Comparison of ENCODE assay signal across 11 mouse cellular contexts in genomic region chr13:56226175-56226954, GRCm38 (mm10). TPM values are rescaled to one million over a fixed set of nuclear protein-coding genes. Genes with fewer than 3 reads are reported as not detected.
DNase-seq lines count a peak whose midpoint lies in the region; ATAC-seq and TF ChIP-seq lines count a peak whose summit lies in the region.
"Had no signal": no experiment of that assay in that cellular context is flagged by ENCODE, and none has a peak within 500 bp of the region (broad histone marks: within the 10 kb centered on the region; RNA-seq: fewer than 3 reads in every experiment).

No protein-coding gene starts in this region.

- no peak overlapping the region for H3K9ac ChIP-seq in liver, adult 2 months (ENCODE audit: low read depth, low read length)
- no peak overlapping the region for H3K9ac ChIP-seq in liver, embryonic 12.5 days
- H3K9ac ChIP-seq in hindbrain, postnatal 0 days (replicated peaks; ENCODE audit: low read length), result no peak overlapping the region
- no peak overlapping the region for H3K9ac ChIP-seq in midbrain, postnatal 0 days (replicated peaks; ENCODE audit: low read length, poor library complexity, severe bottlenecking)

- no peak for TF ChIP-seq POLR2A in liver, adult 2 months (IDR thresholded peaks at IDR 0.05; ENCODE audit: extremely low read depth, insufficient read depth, low read length)

- peaks cover 11% of the 10 kb centered on the region; the same call in 1 of the 2 replicates for H3K27me3 ChIP-seq in liver, adult 2 months (ENCODE audit: control insufficient read depth, insufficient read depth, low read length)
- peaks cover 93% of the 10 kb centered on the region for H3K27me3 ChIP-seq in liver, embryonic 12.5 days (replicated peaks)
- peaks cover 27% of the 10 kb centered on the region for H3K27me3 ChIP-seq in hindbrain, postnatal 0 days (ENCODE audit: insufficient read depth, low read length)
- H3K27me3 ChIP-seq in midbrain, postnatal 0 days (ENCODE audit: insufficient read depth, low read length), result peaks cover 38% of the 10 kb centered on the region
- H3K27me3 ChIP-seq in limb, embryonic 10.5 days (ENCODE audit: low read depth, poor library complexity, severe bottlenecking), result peaks cover 99% of the 10 kb centered on the region

- TF ChIP-seq CTCF in liver, adult 2 months (IDR thresholded peaks at IDR 0.05; ENCODE audit: low read depth, low read length), result no peak
- TF ChIP-seq CTCF in hindbrain, postnatal 0 days (IDR thresholded peaks at IDR 0.05; ENCODE audit: low read depth), result no peak
- no peak for TF ChIP-seq CTCF in midbrain, postnatal 0 days (IDR thresholded peaks at IDR 0.05)

- H3K79me2 ChIP-seq in liver, adult 2 months (ENCODE audit: control insufficient read depth, insufficient read depth, low read length), result no peaks in the 10 kb centered on the region

- no peaks in the 10 kb centered on the region for H3K9me3 ChIP-seq in liver, embryonic 12.5 days (replicated peaks)
- H3K9me3 ChIP-seq in hindbrain, postnatal 0 days (ENCODE audit: low read length), result no peaks in the 10 kb centered on the region
- no peaks in the 10 kb centered on the region for H3K9me3 ChIP-seq in midbrain, postnatal 0 days (ENCODE audit: low read length)
- H3K9me3 ChIP-seq in limb, embryonic 10.5 days (replicated peaks), result no peaks in the 10 kb centered on the region

- H3K4me3 ChIP-seq in liver, adult 2 months (ENCODE audit: insufficient read depth, low read depth, low read length), result no peak overlapping the region
- H3K4me3 ChIP-seq in liver, embryonic 12.5 days, result no peak overlapping the region
- H3K4me3 ChIP-seq in hindbrain, postnatal 0 days (ENCODE audit: low read length), result no peak overlapping the region
- no peak overlapping the region for H3K4me3 ChIP-seq in midbrain, postnatal 0 days (ENCODE audit: low read depth, low read length)
- H3K4me3 ChIP-seq in limb, embryonic 10.5 days, result no peak overlapping the region

- DNase-seq in liver, adult 2 months (ENCODE audit: extremely low read depth, low read depth, low spot score), result peak; percentile 13
- peak; percentile 41 to 48 for DNase-seq in cerebellum, postnatal 14 days
- DNase-seq in hindbrain, postnatal 0 days (ENCODE audit: low spot score), result peak; percentile 83
- peak; percentile 80 for DNase-seq in midbrain, postnatal 0 days (ENCODE audit: low spot score)
- no peak for DNase-seq in limb, embryonic 10.5 days (ENCODE audit: low spot score)
- DNase-seq in urinary bladder, postnatal 14 days (ENCODE audit: low spot score), result no peak
- DNase-seq in spleen, adult 12 weeks (ENCODE audit: low spot score), result no peak

- WGBS in liver, adult 2 months, result 20% methylated on average over 10 of the region's 10 CpGs
- 27% methylated on average over 10 of the region's 10 CpGs for WGBS in liver, embryonic 12.5 days (ENCODE audit: insufficient replicate concordance)
- WGBS in hindbrain, postnatal 0 days, result 15% methylated on average over 10 of the region's 10 CpGs
- 21% methylated on average over 10 of the region's 10 CpGs for WGBS in midbrain, postnatal 0 days
- 37% methylated on average over 10 of the region's 10 CpGs for WGBS in limb, embryonic 10.5 days

- no peak for ATAC-seq in liver, embryonic 12.5 days
- peak; percentile 73; the same call in 1 of the 2 replicates for ATAC-seq in hindbrain, postnatal 0 days
- ATAC-seq in midbrain, postnatal 0 days (ENCODE audit: low FRiP score), result peak; percentile 62
- ATAC-seq: intestine, embryonic 16.5 days had no signal

- no peak overlapping the region for H3K4me2 ChIP-seq in liver, embryonic 12.5 days
- no peak overlapping the region for H3K4me2 ChIP-seq in hindbrain, postnatal 0 days (ENCODE audit: low read depth, low read length)
- H3K4me2 ChIP-seq in midbrain, postnatal 0 days (ENCODE audit: low read depth, low read length, poor library complexity, severe bottlenecking), result no peak overlapping the region

- no peak overlapping the region for H3K27ac ChIP-seq in liver, adult 2 months (replicated peaks; ENCODE audit: insufficient read depth, low read depth, low read length)
- H3K27ac ChIP-seq in liver, embryonic 12.5 days, result no peak overlapping the region
- H3K27ac ChIP-seq in hindbrain, postnatal 0 days, result peak overlapping the region; percentile 70
- no peak overlapping the region for H3K27ac ChIP-seq in midbrain, postnatal 0 days (ENCODE audit: low read depth, low read length)
- H3K27ac ChIP-seq in limb, embryonic 10.5 days, result no peak overlapping the region

- H3K36me3 ChIP-seq in liver, adult 2 months (ENCODE audit: control insufficient read depth, insufficient read depth, low read length), result no peaks in the 10 kb centered on the region
- no peaks in the 10 kb centered on the region for H3K36me3 ChIP-seq in liver, embryonic 12.5 days
- H3K36me3 ChIP-seq in hindbrain, postnatal 0 days (ENCODE audit: insufficient read depth, low read length), result no peaks in the 10 kb centered on the region
- no peaks in the 10 kb centered on the region for H3K36me3 ChIP-seq in midbrain, postnatal 0 days (ENCODE audit: insufficient read depth, low read length)
- H3K36me3 ChIP-seq in limb, embryonic 10.5 days, result no peaks in the 10 kb centered on the region

- H3K4me1 ChIP-seq in liver, adult 2 months (ENCODE audit: control insufficient read depth, insufficient read depth, low read length), result no peaks in the 10 kb centered on the region
- 0 out of 2 replicates have a peak, but pooled peaks cover 2% of the 10 kb centered on the region for H3K4me1 ChIP-seq in liver, embryonic 12.5 days
- peaks cover 18% of the 10 kb centered on the region; the same call in 1 of the 2 replicates for H3K4me1 ChIP-seq in hindbrain, postnatal 0 days (ENCODE audit: insufficient read depth, low read length)
- peaks cover 6% of the 10 kb centered on the region; the same call in 1 of the 2 replicates for H3K4me1 ChIP-seq in midbrain, postnatal 0 days (ENCODE audit: insufficient read depth, low read length)
- peaks cover 40% of the 10 kb centered on the region for H3K4me1 ChIP-seq in limb, embryonic 10.5 days

RNA-seq across cellular contexts. Expression of gene Neurog1, which starts 25.6 kb away (rescaled TPM):
- total RNA-seq in liver, adult 2 months (2014; rRNA removed), result not detected in 2 replicates
- polyA plus RNA-seq in liver, adult 2 months (2012; rRNA removed), result not detected in 2 replicates
- polyA plus RNA-seq in liver, embryonic 12.5 days (2016; fragmentation: Nextera tagmentation; extraction: Ambion mirVana), result not detected in 2 replicates
- 0.14 and 0.42 TPM in 2 replicates for total RNA-seq in hindbrain, postnatal 0 days (2014; rRNA removed)
- 0.10 and 0.30 TPM in 2 replicates for polyA plus RNA-seq in hindbrain, postnatal 0 days (2015; fragmentation: Nextera tagmentation; extraction: Ambion mirVana)
- total RNA-seq in midbrain, postnatal 0 days (2014; rRNA removed), result not detected in 2 replicates
- not detected in 2 replicates for polyA plus RNA-seq in midbrain, postnatal 0 days (2015; fragmentation: Nextera tagmentation; extraction: Ambion mirVana)
- 0.11 TPM in 1 of 2 replicates, not detected in the other for polyA plus RNA-seq in limb, embryonic 10.5 days (2016; fragmentation: Nextera tagmentation; extraction: Ambion mirVana)
- total RNA-seq: adrenal gland, postnatal 4 days had no signal
- polyA plus RNA-seq: intestine, embryonic 16.5 days; liver, embryonic 16.5 days had no signal

RNA-seq across cellular contexts. Expression of gene Tifab, which starts 47.7 kb away (rescaled TPM):
- 1.1 and 1.2 TPM in 2 replicates for total RNA-seq in liver, adult 2 months (2014; rRNA removed)
- 1.0 and 1.9 TPM in 2 replicates for polyA plus RNA-seq in liver, adult 2 months (2012; rRNA removed)
- 4.7 and 5.0 TPM in 2 replicates for polyA plus RNA-seq in liver, embryonic 12.5 days (2016; fragmentation: Nextera tagmentation; extraction: Ambion mirVana)
- total RNA-seq in hindbrain, postnatal 0 days (2014; rRNA removed), result 0.31 TPM in 1 of 2 replicates, not detected in the other
- polyA plus RNA-seq in hindbrain, postnatal 0 days (2015; fragmentation: Nextera tagmentation; extraction: Ambion mirVana), result 0.54 and 0.75 TPM in 2 replicates
- total RNA-seq in midbrain, postnatal 0 days (2014; rRNA removed), result 0.49 and 0.52 TPM in 2 replicates
- polyA plus RNA-seq in midbrain, postnatal 0 days (2015; fragmentation: Nextera tagmentation; extraction: Ambion mirVana), result 0.64 and 0.76 TPM in 2 replicates
- 0.63 and 1.2 TPM in 2 replicates for polyA plus RNA-seq in limb, embryonic 10.5 days (2016; fragmentation: Nextera tagmentation; extraction: Ambion mirVana)

Comparison
In these comparisons a context has a peak if more than half of its experiments do, and no peak if none do; other contexts are left out.
1. DNase-seq: peak in liver, adult 2 months (single experiment), cerebellum, postnatal 14 days (2 of 2), hindbrain, postnatal 0 days (single experiment) and midbrain, postnatal 0 days (single experiment); none in limb, embryonic 10.5 days (single experiment), urinary bladder, postnatal 14 days (single experiment) and spleen, adult 12 weeks (single experiment).